Mouse (Mus musculus) liver, embryonic 11.5 days (tissue): ENCODE data around the gene Nomo1. TPM values are rescaled to one million over a fixed set of nuclear protein-coding genes. Genes with fewer than 3 reads are reported as not detected.

Source experiments
- ATAC-seq: fragments of 200-750 bp; cut with Nextera tagmentation; replicated peaks from 2 replicates; pipeline ENCODE4 v1.8.0; 2017; ENCODE audit warnings: moderate number of reproducible peaks, mild to moderate bottlenecking, moderate TSS enrichment, moderate library complexity; ENCODE audit not compliant: low FRiP score
- DNase-seq: peaks from one replicate; pipeline ENCODE4 v3.0.0-alpha.2; 2017; ENCODE audit warnings: low spot score
- H3K27ac ChIP-seq: fragments of 300-500 bp; sonication (generic); 2 replicates; pipeline ENCODE4 v1.5.1; 2014; ENCODE audit warnings: mild to moderate bottlenecking, low read depth, low read length, control low read depth
- H3K27me3 ChIP-seq: fragments of 300-500 bp; sonication (generic); replicated peaks from 2 replicates; pipeline ENCODE4 v1.6.1; 2014; ENCODE audit warnings: low read length, mixed read lengths; ENCODE audit not compliant: control insufficient read depth, insufficient read depth
- H3K36me3 ChIP-seq: fragments of 300-500 bp; sonication (generic); 2 replicates; pipeline ENCODE4 v1.6.1; 2014; ENCODE audit warnings: mild to moderate bottlenecking, low read length, moderate library complexity, mixed read lengths; ENCODE audit not compliant: control insufficient read depth, insufficient read depth
- H3K4me1 ChIP-seq: fragments of 300-500 bp; sonication (generic); replicated peaks from 2 replicates; pipeline ENCODE4 v1.6.1; 2014; ENCODE audit warnings: low read length, mixed read lengths; ENCODE audit not compliant: control insufficient read depth, insufficient read depth
- H3K4me2 ChIP-seq: fragments of 300-500 bp; sonication (generic); 2 replicates; pipeline ENCODE4 v1.6.1; 2014; ENCODE audit warnings: mild to moderate bottlenecking, control low read depth, moderate library complexity
- H3K4me3 ChIP-seq: fragments of 300-500 bp; sonication (generic); 2 replicates; pipeline ENCODE4 v1.5.1; 2014; ENCODE audit warnings: low read depth, low read length, control low read depth
- H3K9ac ChIP-seq: fragments of 300-500 bp; sonication (generic); 2 replicates; pipeline ENCODE4 v1.6.1; 2014; ENCODE audit warnings: low read depth, low read length, control low read depth
- H3K9me3 ChIP-seq: fragments of 300-500 bp; sonication (generic); 2 replicates; pipeline ENCODE4 v1.6.1; 2016; ENCODE audit warnings: low read length, inconsistent platforms, mixed read lengths; ENCODE audit not compliant: control insufficient read depth
- WGBS: fragments of 180-500 bp; shearing (Covaris S2); extraction: QIAGEN DNeasy Blood & Tissue Kit; methylation state at CpG from one replicate; pipeline ENCODE4 v1.1.7; 2014; 5-methylcytosine and 5-hydroxymethylcytosine counted together
- polyA plus RNA-seq: library from polyadenylated mRNA; unstranded; fragments of >200 nt; fragmentation: Nextera tagmentation; extraction: Ambion mirVana; gene quantifications from 2 replicates; pipeline ENCODE4 v1.2.1, GENCODE M21; 2014

Nomo1 gene
- polyA plus RNA-seq, 1 experiment from 2014 or later, result 45.5 TPM

GRCm38 (mm10) chr7:46129463-46130179, 96.1 kb downstream of the Nomo1 start:
- no peaks in the 10 kb centered on the region for H3K9me3 ChIP-seq
- 0 out of 2 replicates have a peak, but pooled peaks cover 4% of the 10 kb centered on the region for H3K4me1 ChIP-seq
- no peaks in the 10 kb centered on the region for H3K36me3 ChIP-seq
- peaks cover 7% of the 10 kb centered on the region for H3K27me3 ChIP-seq
- H3K27ac ChIP-seq, result no peak overlapping the region
- no peak overlapping the region for H3K4me3 ChIP-seq
- no peak overlapping the region for H3K4me2 ChIP-seq
- H3K9ac ChIP-seq, result no peak overlapping the region
- WGBS, result 48% methylated on average over 7 of the region's 7 CpGs
- ATAC-seq (no peak), DNase-seq (no peak)

GRCm38 (mm10) chr7:46130723-46131122, 97.2 kb downstream of the Nomo1 start:
- 0 out of 2 replicates have a peak, but pooled peaks cover 4% of the 10 kb centered on the region for H3K4me1 ChIP-seq
- ATAC-seq (no peak), DNase-seq (no peak)
- H3K27me3 ChIP-seq, result peaks cover 7% of the 10 kb centered on the region
- H3K4me2 ChIP-seq, result no peak overlapping the region
- H3K4me3 ChIP-seq, result no peak overlapping the region
- no peak overlapping the region for H3K9ac ChIP-seq
- no peaks in the 10 kb centered on the region for H3K36me3 ChIP-seq
- no peak overlapping the region for H3K27ac ChIP-seq
- 59% methylated on average over 7 of the region's 7 CpGs for WGBS
- H3K9me3 ChIP-seq, result no peaks in the 10 kb centered on the region

DNA sequence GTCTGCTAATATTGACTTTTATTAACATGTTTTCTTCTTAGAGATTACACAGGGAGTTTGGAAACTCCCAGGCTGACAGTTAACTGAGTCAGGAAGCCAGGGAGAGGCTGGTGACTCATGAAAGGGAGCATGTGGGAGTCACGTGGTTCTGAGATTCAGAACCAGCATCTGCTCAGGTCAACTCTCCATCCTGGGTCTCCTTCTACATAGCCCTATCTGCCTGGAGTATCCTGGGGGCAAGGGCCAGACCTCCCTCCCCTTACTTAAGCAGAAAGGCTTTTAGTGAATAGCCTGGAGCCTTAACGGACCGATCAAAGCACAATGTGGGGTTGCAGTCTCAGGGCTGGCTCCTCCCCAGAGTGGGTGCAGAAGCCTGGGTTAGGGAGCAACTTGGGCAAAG, 97.8 kb downstream of the Nomo1 start:
- Histone ChIP-seq H3K36me3 (no peaks in the 10 kb centered on the region), H3K9ac (no peak overlapping the region), H3K27ac (no peak overlapping the region), H3K4me3 (no peak overlapping the region), H3K4me2 (no peak overlapping the region), H3K9me3 (no peaks in the 10 kb centered on the region), H3K4me1 (0 out of 2 replicates have a peak, but pooled peaks cover 4% of the 10 kb centered on the region), H3K27me3 (peaks cover 7% of the 10 kb centered on the region)
- 31% methylated on average over 3 of the region's 3 CpGs for whole genome bisulfite sequencing
- no peak for DNase-seq
- ATAC-seq, result no peak

- peaks cover 7% of the 10 kb centered on the region for H3K27me3 ChIP-seq
- WGBS, result 72% methylated on average over 8 of the region's 8 CpGs
Observed at GRCm38 (mm10) chr7:46131806-46132205, 98.3 kb downstream of the Nomo1 start.

GRCm38 (mm10) chr7:46132229-46132628, 98.7 kb downstream of the Nomo1 start:
- H3K27ac ChIP-seq, result no peak overlapping the region
- no peaks in the 10 kb centered on the region for H3K36me3 ChIP-seq
- ATAC-seq (no peak), DNase-seq (no peak)
- H3K9ac ChIP-seq, result no peak overlapping the region
- H3K4me1 ChIP-seq, result 0 out of 2 replicates have a peak, but pooled peaks cover 4% of the 10 kb centered on the region
- 83% methylated on average over 12 of the region's 12 CpGs for WGBS
- no peak overlapping the region for H3K4me2 ChIP-seq
- no peak overlapping the region for H3K4me3 ChIP-seq
- peaks cover 7% of the 10 kb centered on the region for H3K27me3 ChIP-seq
- H3K9me3 ChIP-seq, result no peaks in the 10 kb centered on the region

More at GRCm38 (mm10) chr7:46131806-46132205, 98.3 kb downstream of the Nomo1 start:
- H3K27ac ChIP-seq, result no peak overlapping the region
- DNase-seq (no peak), ATAC-seq (no peak)
- no peaks in the 10 kb centered on the region for H3K9me3 ChIP-seq
- no peak overlapping the region for H3K4me3 ChIP-seq
- no peaks in the 10 kb centered on the region for H3K36me3 ChIP-seq
- H3K9ac ChIP-seq, result no peak overlapping the region
- 0 out of 2 replicates have a peak, but pooled peaks cover 4% of the 10 kb centered on the region for H3K4me1 ChIP-seq
- H3K4me2 ChIP-seq, result no peak overlapping the region

Other genes with a start within 250 kb of the Nomo1 start
- gene Lmtk3, start 250.0 kb upstream of the Nomo1 start, polyA plus RNA-seq, result 0.30 and 0.45 TPM in 2 replicates
- gene Sult2b1, start 249.0 kb upstream of the Nomo1 start, polyA plus RNA-seq, result 0.65 and 0.70 TPM in 2 replicates
- 67.2 and 69.1 TPM in 2 replicates for gene Cyth2, start 219.1 kb upstream of the Nomo1 start, polyA plus RNA-seq
- 0.40 and 0.74 TPM in 2 replicates for gene Kcnj14, start 208.9 kb upstream of the Nomo1 start, polyA plus RNA-seq
- gene Grwd1, start 202.8 kb upstream of the Nomo1 start, polyA plus RNA-seq, result 101 and 106 TPM in 2 replicates
- 54.8 and 60.7 TPM in 2 replicates for gene Kdelr1, start 160.9 kb upstream of the Nomo1 start, polyA plus RNA-seq
- gene Grin2d, start 155.3 kb upstream of the Nomo1 start, polyA plus RNA-seq, result 0.13 and 0.23 TPM in 2 replicates
- 1.0 and 1.3 TPM in 2 replicates for gene Syngr4, start 137.0 kb upstream of the Nomo1 start, polyA plus RNA-seq
- gene Tmem143, start 136.8 kb upstream of the Nomo1 start, polyA plus RNA-seq, result 4.0 and 5.8 TPM in 2 replicates
- 91.8 and 99.6 TPM in 2 replicates for gene Emp3, start 112.3 kb upstream of the Nomo1 start, polyA plus RNA-seq
- 2.4 and 4.3 TPM in 2 replicates for gene Ccdc114, start 109.6 kb upstream of the Nomo1 start, polyA plus RNA-seq
- gene Abcc6, start 3.4 kb upstream of the Nomo1 start, polyA plus RNA-seq, result 5.2 and 5.4 TPM in 2 replicates
- gene Kcnj11, start 67.1 kb downstream of the Nomo1 start, polyA plus RNA-seq, result not detected in 2 replicates
- 0.70 and 0.71 TPM in 2 replicates for gene Abcc8, start 146.3 kb downstream of the Nomo1 start, polyA plus RNA-seq
- 0.47 and 0.60 TPM in 2 replicates for gene Ush1c, start 204.8 kb downstream of the Nomo1 start, polyA plus RNA-seq
- gene Otog, start 207.3 kb downstream of the Nomo1 start, polyA plus RNA-seq, result not detected in 2 replicates